Mouse (Mus musculus) hindbrain, embryonic 11.5 days (tissue): ENCODE data around the gene Pacrg. TPM values are rescaled to one million over a fixed set of nuclear protein-coding genes. Genes with fewer than 3 reads are reported as not detected.

Experiments
- ATAC-seq: fragments of 200-750 bp; cut with Nextera tagmentation; 2 replicates; pipeline ENCODE4 v1.8.0; 2017; ENCODE audit warnings: mild to moderate bottlenecking, moderate TSS enrichment, moderate library complexity; ENCODE audit not compliant: low FRiP score
- DNase-seq: peaks from one replicate; pipeline ENCODE4 v3.0.0-alpha.2; 2015; ENCODE audit warnings: low spot score
- H3K27ac ChIP-seq: fragments of 300-500 bp; sonication (generic); 2 replicates; pipeline ENCODE4 v1.5.1; 2014; ENCODE audit warnings: mild to moderate bottlenecking, low read depth, low read length
- H3K27me3 ChIP-seq: fragments of 300-500 bp; sonication (generic); 2 replicates; pipeline ENCODE4 v1.6.1; 2014; ENCODE audit warnings: mild to moderate bottlenecking, low read length, moderate library complexity, mixed read lengths; ENCODE audit not compliant: control insufficient read depth, insufficient read depth
- H3K36me3 ChIP-seq: fragments of 300-500 bp; sonication (generic); 2 replicates; pipeline ENCODE4 v1.6.1; 2014; ENCODE audit warnings: mild to moderate bottlenecking, low read length, moderate library complexity, mixed read lengths; ENCODE audit not compliant: control insufficient read depth, insufficient read depth
- H3K4me1 ChIP-seq: fragments of 300-500 bp; sonication (generic); replicated peaks from 2 replicates; pipeline ENCODE4 v1.6.1; 2014; ENCODE audit warnings: low read length, mixed read lengths; ENCODE audit not compliant: control insufficient read depth, insufficient read depth
- H3K4me2 ChIP-seq: fragments of 300-500 bp; sonication (generic); replicated peaks from 2 replicates; pipeline ENCODE4 v1.6.1; 2014; ENCODE audit warnings: mild to moderate bottlenecking, low read depth, low read length
- H3K4me3 ChIP-seq: fragments of 300-500 bp; sonication (generic); 2 replicates; pipeline ENCODE4 v1.5.1; 2014; ENCODE audit warnings: low read depth, low read length
- H3K9ac ChIP-seq: fragments of 300-500 bp; sonication (generic); 2 replicates; pipeline ENCODE4 v1.6.1; 2014; ENCODE audit warnings: low read depth, low read length
- H3K9me3 ChIP-seq: fragments of 300-500 bp; sonication (generic); 2 replicates; pipeline ENCODE4 v1.6.1; 2016; ENCODE audit warnings: low read length; ENCODE audit not compliant: control insufficient read depth
- WGBS: fragments of 180-500 bp; shearing (Covaris S2); extraction: QIAGEN DNeasy Blood & Tissue Kit; methylation state at CpG from one replicate; pipeline ENCODE4 v1.1.7; 2014; 5-methylcytosine and 5-hydroxymethylcytosine counted together
- polyA plus RNA-seq: library from polyadenylated mRNA; unstranded; fragments of >200 nt; fragmentation: Nextera tagmentation; extraction: Ambion mirVana; gene quantifications from 2 replicates; pipeline ENCODE4 v1.2.1, GENCODE M21; 2014

Gene Pacrg
- polyA plus RNA-seq, 1 experiment from 2014 or later, result 5.8 TPM

- Histone ChIP-seq H3K27ac (no peak overlapping the region), H3K9ac (no peak overlapping the region), H3K4me1 (no peaks in the 10 kb centered on the region), H3K27me3 (no peaks in the 10 kb centered on the region), H3K4me3 (no peak overlapping the region), H3K9me3 (no peaks in the 10 kb centered on the region), H3K36me3 (no peaks in the 10 kb centered on the region), H3K4me2 (no peak overlapping the region)
- no peak for DNase-seq
- ATAC-seq, result no peak
- 76% methylated on average over 2 of the region's 2 CpGs for WGBS
Observed at GRCm38 (mm10) chr17:10808571-10808970, 31.5 kb downstream of the Pacrg start.

- DNase-seq (no peak), ATAC-seq (no peak)
- Histone ChIP-seq H3K9ac (no peak overlapping the region), H3K9me3 (no peaks in the 10 kb centered on the region), H3K4me1 (no peaks in the 10 kb centered on the region), H3K4me3 (no peak overlapping the region), H3K36me3 (no peaks in the 10 kb centered on the region), H3K27me3 (no peaks in the 10 kb centered on the region), H3K27ac (no peak overlapping the region), H3K4me2 (no peak overlapping the region)
- 87% methylated on average over 13 of the region's 13 CpGs for WGBS
Observed at GRCm38 (mm10) chr17:10807261-10807998, 32.7 kb downstream of the Pacrg start.

- no peak overlapping the region for H3K4me3 ChIP-seq
- no peaks in the 10 kb centered on the region for H3K9me3 ChIP-seq
- H3K4me2 ChIP-seq, result no peak overlapping the region
- ATAC-seq (no peak), DNase-seq (no peak)
- H3K36me3 ChIP-seq, result no peaks in the 10 kb centered on the region
- H3K4me1 ChIP-seq, result no peaks in the 10 kb centered on the region
- H3K27me3 ChIP-seq, result no peaks in the 10 kb centered on the region
- no peak overlapping the region for H3K9ac ChIP-seq
- WGBS, result 82% methylated on average over 4 of the region's 4 CpGs
- no peak overlapping the region for H3K27ac ChIP-seq
Observed at GRCm38 (mm10) chr17:10806692-10807091, 33.4 kb downstream of the Pacrg start.

GRCm38 (mm10) chr17:10791661-10792060, 48.5 kb downstream of the Pacrg start:
- no peaks in the 10 kb centered on the region for H3K36me3 ChIP-seq
- no peaks in the 10 kb centered on the region for H3K27me3 ChIP-seq
- no peaks in the 10 kb centered on the region for H3K4me1 ChIP-seq
- H3K27ac ChIP-seq, result no peak overlapping the region
- 67% methylated on average over 3 of the region's 3 CpGs for WGBS
- ATAC-seq (no peak), DNase-seq (no peak)
- no peak overlapping the region for H3K4me2 ChIP-seq
- H3K9ac ChIP-seq, result no peak overlapping the region
- no peaks in the 10 kb centered on the region for H3K9me3 ChIP-seq
- H3K4me3 ChIP-seq, result no peak overlapping the region

- no peak for DNase-seq
- Histone ChIP-seq H3K9me3 (no peaks in the 10 kb centered on the region), H3K36me3 (no peaks in the 10 kb centered on the region), H3K27me3 (no peaks in the 10 kb centered on the region), H3K4me3 (no peak overlapping the region), H3K4me1 (no peaks in the 10 kb centered on the region), H3K4me2 (no peak overlapping the region), H3K27ac (0 out of 2 replicates have a peak overlapping the region, but pooled peaks have one; percentile 27), H3K9ac (no peak overlapping the region)
- no peak for ATAC-seq
- WGBS, result 79% methylated on average over 4 of the region's 4 CpGs
Observed at GRCm38 (mm10) chr17:10784401-10784920, 55.6 kb downstream of the Pacrg start.

GRCm38 (mm10) chr17:10776503-10776902, 63.6 kb downstream of the Pacrg start:
- peak; percentile 76 for ATAC-seq
- Histone ChIP-seq H3K27ac (0 out of 2 replicates have a peak overlapping the region, but pooled peaks have one; percentile 24), H3K9me3 (no peaks in the 10 kb centered on the region), H3K4me2 (no peak overlapping the region), H3K4me1 (no peaks in the 10 kb centered on the region), H3K4me3 (no peak overlapping the region), H3K27me3 (no peaks in the 10 kb centered on the region), H3K36me3 (no peaks in the 10 kb centered on the region), H3K9ac (no peak overlapping the region)
- WGBS, result 33% methylated on average over 10 of the region's 10 CpGs
- peak; percentile 36 for DNase-seq

GRCm38 (mm10) chr17:10774468-10774867, 65.6 kb downstream of the Pacrg start:
- Histone ChIP-seq H3K36me3 (no peaks in the 10 kb centered on the region), H3K4me3 (no peak overlapping the region), H3K4me1 (no peaks in the 10 kb centered on the region), H3K9me3 (no peaks in the 10 kb centered on the region), H3K27ac (no peak overlapping the region), H3K4me2 (no peak overlapping the region), H3K27me3 (no peaks in the 10 kb centered on the region), H3K9ac (no peak overlapping the region)
- DNase-seq, result no peak
- no peak for ATAC-seq
- WGBS, result 90% methylated on average over 1 of the region's 1 CpGs

GRCm38 (mm10) chr17:10772207-10772606, 67.9 kb downstream of the Pacrg start:
- 69% methylated on average over 3 of the region's 3 CpGs for WGBS
- H3K9me3 ChIP-seq, result no peaks in the 10 kb centered on the region
- H3K4me3 ChIP-seq, result no peak overlapping the region
- H3K27me3 ChIP-seq, result no peaks in the 10 kb centered on the region
- H3K4me1 ChIP-seq, result no peaks in the 10 kb centered on the region
- no peak overlapping the region for H3K27ac ChIP-seq
- no peak overlapping the region for H3K9ac ChIP-seq
- ATAC-seq, result no peak
- H3K36me3 ChIP-seq, result no peaks in the 10 kb centered on the region
- no peak overlapping the region for H3K4me2 ChIP-seq
- DNase-seq, result no peak

- Histone ChIP-seq H3K4me3 (no peak overlapping the region), H3K4me2 (no peak overlapping the region), H3K9me3 (no peaks in the 10 kb centered on the region), H3K4me1 (no peaks in the 10 kb centered on the region), H3K27ac (no peak overlapping the region), H3K36me3 (no peaks in the 10 kb centered on the region), H3K9ac (no peak overlapping the region), H3K27me3 (no peaks in the 10 kb centered on the region)
- ATAC-seq, result no peak
- 72% methylated on average over 6 of the region's 6 CpGs for WGBS
- DNase-seq, result no peak
Observed at GRCm38 (mm10) chr17:10769873-10770272, 70.2 kb downstream of the Pacrg start.
